Mouse (Mus musculus) kidney, postnatal 36 days (tissue): ENCODE results near the gene Ddx60.
A peak's percentile ranks its signal among the peaks of the same experiment; 100 is the strongest.

Experiments used
- DNase-seq, 2 experiments: peaks; one replicate each; pipeline ENCODE4 v3.0.0; 2021 to 2022; ENCODE audit warnings: mixed read lengths in 2 of 2

The Ddx60 gene

GRCm38 (mm10) chr8:61985703-61986475 lies 58.0 kb downstream of the Ddx60 start:
- peak; percentile 10 to 17 for DNase-seq

- no peak for DNase-seq
Observed at GRCm38 (mm10) chr8:61989464-61989863, 61.6 kb downstream of the Ddx60 start.

GRCm38 (mm10) chr8:61992796-61993195 lies 64.9 kb downstream of the Ddx60 start:
- no peak for DNase-seq

GRCm38 (mm10) chr8:61997125-61997524 lies 69.2 kb downstream of the Ddx60 start:
- no peak for DNase-seq

- no peak for DNase-seq
Observed at GRCm38 (mm10) chr8:62014166-62014565, 86.3 kb downstream of the Ddx60 start.

- no peak for DNase-seq
Observed at GRCm38 (mm10) chr8:62014582-62014981, 86.7 kb downstream of the Ddx60 start.

- DNase-seq: no peak
Observed at GRCm38 (mm10) chr8:62034351-62034750, 106.5 kb downstream of the Ddx60 start.

- peak; percentile 2 to 20 for DNase-seq
Observed at GRCm38 (mm10) chr8:62046809-62047208, 118.9 kb downstream of the Ddx60 start.

- no peak for DNase-seq
Observed at GRCm38 (mm10) chr8:62060357-62060756, 132.5 kb downstream of the Ddx60 start.

- no peak for DNase-seq
Observed at GRCm38 (mm10) chr8:62068305-62068704, 140.4 kb downstream of the Ddx60 start.

- DNase-seq: peak in 1 of 2 experiments; percentile 21
Observed at GRCm38 (mm10) chr8:62080195-62080802, 152.4 kb downstream of the Ddx60 start.

- no peak for DNase-seq
Observed at GRCm38 (mm10) chr8:62081804-62082203, 153.9 kb downstream of the Ddx60 start.
